Mouse (Mus musculus): Measurements from ENCODE around the gene Acta2. TPM values are rescaled to one million over a fixed set of nuclear protein-coding genes. Genes with fewer than 3 reads are reported as not detected.

Gene Acta2
- total and polyA plus RNA-seq, 3 experiments, result 0.13 to 0.31 TPM; not detected in 1

DNA sequence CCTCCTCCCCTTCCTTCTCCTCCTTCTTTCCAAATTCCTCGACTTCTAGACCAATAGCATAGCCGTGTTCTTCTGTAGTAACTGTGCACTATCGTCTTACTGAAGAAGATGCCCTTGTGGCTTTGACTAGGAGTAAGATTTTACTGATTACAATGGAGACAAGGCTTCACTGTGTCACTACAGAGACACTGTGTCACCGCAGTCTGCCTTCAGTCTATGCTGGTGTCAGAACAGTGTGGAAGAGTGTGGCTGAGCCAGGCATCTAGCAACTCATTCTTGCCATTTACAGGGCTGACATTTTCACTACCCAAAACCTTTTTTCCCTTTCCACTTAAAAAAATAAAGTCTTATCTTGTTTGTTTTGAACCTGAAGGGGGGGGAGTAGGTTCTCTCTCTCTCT is 43.8 kb upstream of the Acta2 start:
- Histone ChIP-seq H3K79me2 (replicated peaks; ENCODE audit: control insufficient read depth, extremely low read depth, insufficient read depth, poor library complexity, severe bottlenecking) (peaks cover 45% of the 10 kb centered on the region), H3K4me1 (ENCODE audit: control insufficient read depth in 1 of 2, insufficient read depth in 2 of 2) (peaks cover 43 to 95% of the 10 kb centered on the region in 2 experiments)

GRCm38 (mm10) chr19:34298531-34298930 is 43.1 kb upstream of the Acta2 start:
- peaks cover 47% of the 10 kb centered on the region for H3K79me2 ChIP-seq (replicated peaks; ENCODE audit: control insufficient read depth, extremely low read depth, insufficient read depth, poor library complexity, severe bottlenecking)
- H3K4me1 ChIP-seq (ENCODE audit: control insufficient read depth in 1 of 2, insufficient read depth in 2 of 2), result peaks cover 38 to 96% of the 10 kb centered on the region in 2 experiments
- H3K9me3 ChIP-seq (replicated peaks; ENCODE audit: low read length), result no peaks in the 10 kb centered on the region
- H3K27ac ChIP-seq (ENCODE audit: insufficient read depth, low read depth), result peak overlapping the region; percentile 68
- peaks cover 14 to 39% of the 10 kb centered on the region in 2 experiments for H3K36me3 ChIP-seq (replicated peaks in 1 of 2; ENCODE audit: control insufficient read depth in 1 of 2, insufficient read depth in 1 of 2, low read length in 1 of 2)
- peak overlapping the region; percentile 65 for H3K9ac ChIP-seq (ENCODE audit: insufficient read depth, low read depth)
- H3K4me3 ChIP-seq (replicated peaks in 1 of 3; ENCODE audit: low read depth in 2 of 3, low read length in 2 of 3, poor library complexity in 1 of 3), result no peak overlapping the region
- peak overlapping the region; percentile 90 for H3K4me2 ChIP-seq (ENCODE audit: insufficient read depth, low read depth, poor library complexity, severe bottlenecking)
- TF ChIP-seq CHD1 (IDR thresholded peaks at IDR 0.05; ENCODE audit: low read depth, low read length) (0 out of 2 replicates have a peak, but pooled peaks have one; percentile 48), IRF4 (IDR thresholded peaks at IDR 0.05; ENCODE audit: low read depth, low read length) (peak; percentile 63; the same call in 1 of the 2 replicates), EP300 (IDR thresholded peaks at IDR 0.05; ENCODE audit: low read length) (peak; percentile 71), JUND (conservative IDR thresholded peaks at IDR 0.05; ENCODE audit: low read depth, low read length) (peak; percentile 39; the same call in 1 of the 2 replicates), RCOR1 (conservative IDR thresholded peaks at IDR 0.05; ENCODE audit: low read depth, low read length) (no peak)
- dilution Hi-C loops (cut with MboI; ENCODE audit: extremely low pct_ligation_motif_present, extremely low pct_unique_long_range_greater_than_20kb, low sequenced_read_pairs), result no loop called here
- no peaks in the 10 kb centered on the region for H3K27me3 ChIP-seq (replicated peaks)
- in situ Hi-C loops (cut with MboI; ENCODE audit: low pct_ligation_motif_present, low pct_unique_long_range_greater_than_20kb, low sequenced_read_pairs), result no loop called here
- DNase-seq (ENCODE audit: extremely low read depth), result no peak

More for the DNA sequence above, 43.8 kb upstream of the Acta2 start:
- peak overlapping the region; percentile 24; the same call in 1 of the 2 replicates for H3K27ac ChIP-seq (ENCODE audit: insufficient read depth, low read depth)
- dilution Hi-C loops (cut with MboI; ENCODE audit: extremely low pct_ligation_motif_present, extremely low pct_unique_long_range_greater_than_20kb, low sequenced_read_pairs), result no loop called here
- no peak for TF ChIP-seq RAD21 (IDR thresholded peaks at IDR 0.05; ENCODE audit: low read depth, low read length)
- TF ChIP-seq ZKSCAN1 (IDR thresholded peaks at IDR 0.05; ENCODE audit: borderline replicate concordance, low read depth, low read length), result no peak
- no peak for TF ChIP-seq POLR2AphosphoS2 (IDR thresholded peaks at IDR 0.05; ENCODE audit: low read depth, low read length)
- TF ChIP-seq ETS1 (conservative IDR thresholded peaks at IDR 0.05; ENCODE audit: low read depth, low read length), result no peak
- no peak for TF ChIP-seq MEF2A (IDR thresholded peaks at IDR 0.05; ENCODE audit: borderline replicate concordance, low read depth, low read length)
- TF ChIP-seq PAX5 (IDR thresholded peaks at IDR 0.05; ENCODE audit: low read length), result no peak
- TF ChIP-seq IRF4 (IDR thresholded peaks at IDR 0.05; ENCODE audit: low read depth, low read length), result no peak
- TF ChIP-seq E2F4 (IDR thresholded peaks at IDR 0.05; ENCODE audit: insufficient replicate concordance, low read depth, low read length), result no peak
- TF ChIP-seq ZMIZ1 (IDR thresholded peaks at IDR 0.05; ENCODE audit: low read depth, low read length), result no peak
- no peak for TF ChIP-seq ZNF384 (IDR thresholded peaks at IDR 0.05; ENCODE audit: low read depth, low read length)
- no peak for TF ChIP-seq NRF1 (IDR thresholded peaks at IDR 0.05; ENCODE audit: low read depth, low read length)
- TF ChIP-seq ZC3H11A (IDR thresholded peaks at IDR 0.05; ENCODE audit: low read depth, low read length), result no peak
- no peak for TF ChIP-seq EP300 (IDR thresholded peaks at IDR 0.05; ENCODE audit: low read length)
- no peak for TF ChIP-seq SIN3A (IDR thresholded peaks at IDR 0.05; ENCODE audit: low read length)
- TF ChIP-seq MYC (IDR thresholded peaks at IDR 0.05; ENCODE audit: low read depth, low read length), result no peak
- no peak for TF ChIP-seq MXI1 (IDR thresholded peaks at IDR 0.05; ENCODE audit: low read depth, low read length)
- no peak for TF ChIP-seq POLR2A (IDR thresholded peaks at IDR 0.05; ENCODE audit: low read depth, low read length)
- TF ChIP-seq CTCF (conservative IDR thresholded peaks at IDR 0.05 in 1 of 2, IDR thresholded peaks at IDR 0.05 in 1 of 2; ENCODE audit: low read depth in 2 of 2, low read length in 2 of 2), result no peak
- peaks cover 14 to 40% of the 10 kb centered on the region in 2 experiments for H3K36me3 ChIP-seq (replicated peaks in 1 of 2; ENCODE audit: control insufficient read depth in 1 of 2, insufficient read depth in 1 of 2, low read length in 1 of 2)
- in situ Hi-C loops (cut with MboI; ENCODE audit: low pct_ligation_motif_present, low pct_unique_long_range_greater_than_20kb, low sequenced_read_pairs), result no loop called here
- H3K27me3 ChIP-seq (replicated peaks), result no peaks in the 10 kb centered on the region
- peak overlapping the region; percentile 37 for H3K9ac ChIP-seq (ENCODE audit: insufficient read depth, low read depth)
- no peak overlapping the region for H3K4me3 ChIP-seq (replicated peaks in 1 of 3; ENCODE audit: low read depth in 2 of 3, low read length in 2 of 3, poor library complexity in 1 of 3)
- no peaks in the 10 kb centered on the region for H3K9me3 ChIP-seq (replicated peaks; ENCODE audit: low read length)
- H3K4me2 ChIP-seq (ENCODE audit: insufficient read depth, low read depth, poor library complexity, severe bottlenecking), result peak overlapping the region; percentile 81
- DNase-seq (ENCODE audit: extremely low read depth), result no peak

Measured in CH12.LX (cell line).